Mouse (Mus musculus): ENCODE measurements around the gene Gm20518. TPM values are rescaled to one million over a fixed set of nuclear protein-coding genes. Genes with fewer than 3 reads are reported as not detected.

Gm20518 gene
- polyA plus RNA-seq, 1 experiment from 2014 or later, result 0.27 TPM

GRCm38 (mm10) chr16:17928087-17928580 lies 36.7 kb upstream of the Gm20518 start, which contains the start of gene Slc25a1:
Slc25a1 (minus strand) TSS chr16:17928219.
- Histone ChIP-seq H3K9me3 (no peaks in the 10 kb centered on the region), H3K4me1 (peaks cover 18% of the 10 kb centered on the region), H3K4me2 (peak within 1 kb of the TSS; percentile 97), H3K27ac (peak within 1 kb of the TSS; percentile 80), H3K36me3 (peaks cover 20% of the 10 kb centered on the region), H3K27me3 (no peaks in the 10 kb centered on the region), H3K9ac (peak within 1 kb of the TSS; percentile 67), H3K4me3 (peak within 1 kb of the TSS; percentile 86)
- under 1% methylated on average over 46 of the region's 47 CpGs for WGBS
- peak; percentile 66 for ATAC-seq (ENCODE audit: insufficient number of reproducible peaks, low FRiP score, low TSS enrichment, low read depth)

GRCm38 (mm10) chr16:17927351-17928082 lies 36.0 kb upstream of the Gm20518 start:
- Histone ChIP-seq H3K27ac (peak overlapping the region; percentile 80), H3K4me1 (peaks cover 20% of the 10 kb centered on the region), H3K36me3 (peaks cover 20% of the 10 kb centered on the region), H3K4me2 (peak overlapping the region; percentile 97), H3K9me3 (no peaks in the 10 kb centered on the region), H3K27me3 (no peaks in the 10 kb centered on the region), H3K4me3 (peak overlapping the region; percentile 86), H3K9ac (peak overlapping the region; percentile 67)
- 0 out of 2 replicates have a peak, but pooled peaks have one; percentile 1 for ATAC-seq (ENCODE audit: insufficient number of reproducible peaks, low FRiP score, low TSS enrichment, low read depth)
- WGBS, result under 1% methylated on average over 67 of the region's 72 CpGs

GRCm38 (mm10) chr16:17922163-17922538 lies 30.7 kb upstream of the Gm20518 start:
- peak overlapping the region; percentile 71 for H3K4me3 ChIP-seq
- H3K4me2 ChIP-seq, result peak overlapping the region; percentile 87
- H3K9me3 ChIP-seq, result no peaks in the 10 kb centered on the region
- peak overlapping the region; percentile 85 for H3K27ac ChIP-seq
- peak overlapping the region; percentile 78 for H3K9ac ChIP-seq
- ATAC-seq (ENCODE audit: insufficient number of reproducible peaks, low FRiP score, low TSS enrichment, low read depth), result no peak
- under 1% methylated on average over 14 of the region's 14 CpGs for WGBS
- H3K36me3 ChIP-seq, result peaks cover 20% of the 10 kb centered on the region
- H3K27me3 ChIP-seq, result peaks cover 34% of the 10 kb centered on the region
- peaks cover 23% of the 10 kb centered on the region for H3K4me1 ChIP-seq

GRCm38 (mm10) chr16:17921325-17922162 lies 30.1 kb upstream of the Gm20518 start:
- H3K27ac ChIP-seq, result peak overlapping the region; percentile 85
- no peaks in the 10 kb centered on the region for H3K9me3 ChIP-seq
- peak; percentile 95 for ATAC-seq (ENCODE audit: insufficient number of reproducible peaks, low FRiP score, low TSS enrichment, low read depth)
- H3K4me1 ChIP-seq, result peaks cover 17% of the 10 kb centered on the region
- H3K9ac ChIP-seq, result peak overlapping the region; percentile 78
- H3K36me3 ChIP-seq, result peaks cover 20% of the 10 kb centered on the region
- peak overlapping the region; percentile 71 for H3K4me3 ChIP-seq
- 2% methylated on average over 47 of the region's 47 CpGs for WGBS
- H3K4me2 ChIP-seq, result peak overlapping the region; percentile 87
- H3K27me3 ChIP-seq, result peaks cover 40% of the 10 kb centered on the region

- ATAC-seq (ENCODE audit: insufficient number of reproducible peaks, low FRiP score, low TSS enrichment, low read depth), result no peak
- Histone ChIP-seq H3K27ac (no peak overlapping the region), H3K27me3 (peaks cover 50% of the 10 kb centered on the region)
Observed at GRCm38 (mm10) chr16:17920586-17920985, 29.1 kb upstream of the Gm20518 start.

GRCm38 (mm10) chr16:17914307-17915249 lies 23.1 kb upstream of the Gm20518 start, which contains the start of gene Gsc2:
Gsc2 (minus strand) TSS chr16:17915059.
- peak within 1 kb of the TSS; percentile 26; the same call in 1 of the 2 replicates for H3K9ac ChIP-seq
- WGBS, result under 1% methylated on average over 102 of the region's 106 CpGs
- no peak for ATAC-seq (ENCODE audit: insufficient number of reproducible peaks, low FRiP score, low TSS enrichment, low read depth)

More at GRCm38 (mm10) chr16:17920586-17920985, 29.1 kb upstream of the Gm20518 start:
- H3K36me3 ChIP-seq, result peaks cover 11% of the 10 kb centered on the region
- WGBS, result 12% methylated on average over 20 of the region's 20 CpGs
- peaks cover 15% of the 10 kb centered on the region for H3K4me1 ChIP-seq
- H3K9ac ChIP-seq, result peak overlapping the region; percentile 2; the same call in 1 of the 2 replicates
- no peaks in the 10 kb centered on the region for H3K9me3 ChIP-seq
- 0 out of 2 replicates have a peak overlapping the region, but pooled peaks have one; percentile 10 for H3K4me2 ChIP-seq
- peak overlapping the region; percentile 71 for H3K4me3 ChIP-seq

GRCm38 (mm10) chr16:17911052-17911595 lies 19.7 kb upstream of the Gm20518 start, which contains the start of gene Ess2:
Ess2 (minus strand) TSS chr16:17911348.
- Histone ChIP-seq H3K36me3 (peaks cover 30% of the 10 kb centered on the region), H3K9me3 (no peaks in the 10 kb centered on the region), H3K4me3 (peak within 1 kb of the TSS; percentile 92), H3K27ac (peak within 1 kb of the TSS; percentile 80), H3K9ac (peak within 1 kb of the TSS; percentile 89), H3K4me1 (peaks cover 22% of the 10 kb centered on the region), H3K27me3 (peaks cover 45% of the 10 kb centered on the region), H3K4me2 (peak within 1 kb of the TSS; percentile 75)
- WGBS, result 1% methylated on average over 35 of the region's 35 CpGs
- ATAC-seq (ENCODE audit: insufficient number of reproducible peaks, low FRiP score, low TSS enrichment, low read depth), result peak; percentile 91

More at GRCm38 (mm10) chr16:17914307-17915249, 23.1 kb upstream of the Gm20518 start, which contains the start of gene Gsc2:
- H3K27me3 ChIP-seq, result peaks cover 74% of the 10 kb centered on the region
- H3K4me3 ChIP-seq, result peak within 1 kb of the TSS; percentile 38
- peaks cover 22% of the 10 kb centered on the region for H3K4me1 ChIP-seq
- H3K9me3 ChIP-seq, result no peaks in the 10 kb centered on the region
- H3K27ac ChIP-seq, result no peak within 1 kb of the TSS
- no peaks in the 10 kb centered on the region for H3K36me3 ChIP-seq
- peak within 1 kb of the TSS; percentile 71 for H3K4me2 ChIP-seq

GRCm38 (mm10) chr16:17898462-17898861 lies 7.0 kb upstream of the Gm20518 start, which contains the start of the genes Dgcr2 and Tssk2:
Dgcr2 (minus strand) TSS chr16:17898562.
Tssk2 (plus strand) TSS chr16:17898637.
- no peaks in the 10 kb centered on the region for H3K27me3 ChIP-seq
- 93% methylated on average over 14 of the region's 14 CpGs for WGBS
- H3K4me1 ChIP-seq, result no peaks in the 10 kb centered on the region
- H3K9me3 ChIP-seq, result no peaks in the 10 kb centered on the region
- no peak within 1 kb of the TSS for H3K27ac ChIP-seq
- no peak for ATAC-seq (ENCODE audit: insufficient number of reproducible peaks, low FRiP score, low TSS enrichment, low read depth)
- H3K36me3 ChIP-seq, result peaks cover 52% of the 10 kb centered on the region
- H3K9ac ChIP-seq, result no peak within 1 kb of the TSS
- no peak within 1 kb of the TSS for H3K4me3 ChIP-seq
- no peak within 1 kb of the TSS for H3K4me2 ChIP-seq

GRCm38 (mm10) chr16:17896091-17896490 lies 4.6 kb upstream of the Gm20518 start:
- Histone ChIP-seq H3K36me3 (peaks cover 28% of the 10 kb centered on the region), H3K27me3 (no peaks in the 10 kb centered on the region), H3K27ac (no peak overlapping the region), H3K9me3 (no peaks in the 10 kb centered on the region), H3K4me2 (no peak overlapping the region), H3K4me1 (peaks cover 13% of the 10 kb centered on the region), H3K4me3 (no peak overlapping the region), H3K9ac (no peak overlapping the region)
- ATAC-seq (ENCODE audit: insufficient number of reproducible peaks, low FRiP score, low TSS enrichment, low read depth), result no peak

GRCm38 (mm10) chr16:17893923-17894322 lies 2.5 kb upstream of the Gm20518 start, which contains the start of gene Tssk1:
Tssk1 (plus strand) TSS chr16:17894223.
- 81% methylated on average over 2 of the region's 2 CpGs for WGBS
- H3K4me2 ChIP-seq, result no peak within 1 kb of the TSS
- no peak for ATAC-seq (ENCODE audit: insufficient number of reproducible peaks, low FRiP score, low TSS enrichment, low read depth)

More at GRCm38 (mm10) chr16:17893923-17894322, 2.5 kb upstream of the Gm20518 start, which contains the start of gene Tssk1:
- Histone ChIP-seq H3K36me3 (peaks cover 9% of the 10 kb centered on the region), H3K4me3 (no peak within 1 kb of the TSS), H3K9ac (no peak within 1 kb of the TSS), H3K27ac (no peak within 1 kb of the TSS), H3K9me3 (no peaks in the 10 kb centered on the region), H3K27me3 (no peaks in the 10 kb centered on the region), H3K4me1 (peaks cover 27% of the 10 kb centered on the region)
